Mouse (Mus musculus) frontal cortex, postnatal 25 days (tissue): ENCODE measurements around the gene Tfeb.

Source experiments
- DNase-seq, 2 experiments: peaks; one replicate each; pipeline ENCODE4 v3.0.0; 2022; ENCODE audit warnings: low spot score in 2 of 2

Tfeb gene

DNA sequence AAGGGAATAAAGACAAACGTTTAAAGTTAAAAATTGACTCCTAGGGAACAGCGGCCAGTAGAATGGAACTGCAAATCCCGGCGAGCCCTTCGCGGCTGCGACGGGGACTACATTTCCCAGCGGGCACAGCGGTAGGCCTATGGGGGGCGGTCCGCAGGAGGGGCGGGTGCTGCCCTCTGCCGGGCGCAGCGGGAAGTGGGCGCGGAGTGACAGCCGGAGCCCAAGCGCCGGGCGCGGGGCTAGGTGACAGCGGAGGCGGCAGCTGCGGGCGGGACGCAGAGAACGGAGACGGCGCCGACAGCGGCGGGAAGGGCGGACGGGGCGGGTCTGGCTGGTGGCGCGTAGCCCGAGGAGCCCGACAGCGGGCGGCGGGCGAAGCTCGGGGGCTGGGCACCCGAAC, at the start of gene Tfeb:
Gene Tfeb, plus strand, starts transcription at position 175 of the 400 bp plus-strand sequence.
- DNase-seq = peak; percentile 95 to 98

- peak; percentile 91 to 95 for DNase-seq
Observed at GRCm38 (mm10) chr17:47687409-47688343, 49.2 kb upstream of the Tfeb start.

- no peak for DNase-seq
Observed at GRCm38 (mm10) chr17:47688344-47688607, 48.6 kb upstream of the Tfeb start, which contains the start of gene Tomm6. Gene Tomm6 (minus strand): TSS chr17:47688386.

GRCm38 (mm10) chr17:47688608-47689575, 47.9 kb upstream of the Tfeb start, which contains the start of gene Frs3:
Gene Frs3 (plus strand): TSS chr17:47689030.
- peak; percentile 61 to 68 for DNase-seq

DNA sequence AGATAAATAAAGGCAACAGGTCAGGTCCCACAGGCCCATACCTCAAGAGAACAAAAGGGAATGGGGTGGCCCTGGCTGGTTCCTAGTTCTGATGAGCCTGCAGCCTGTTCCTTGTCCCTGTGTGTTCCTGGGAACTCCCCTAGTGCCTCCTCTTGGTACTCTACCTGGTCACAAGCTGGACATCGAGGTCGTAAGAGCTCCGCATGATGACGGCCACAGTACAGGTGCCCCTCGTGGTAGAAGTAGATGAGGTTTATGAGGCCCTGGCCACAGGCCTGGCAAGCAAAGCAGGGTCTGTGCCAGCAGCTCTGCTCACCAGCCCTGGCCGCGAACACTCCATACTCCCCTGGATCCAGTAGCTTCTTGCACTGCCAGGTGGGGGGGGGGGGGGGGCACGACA, 46.9 kb upstream of the Tfeb start:
- no peak for DNase-seq

DNA sequence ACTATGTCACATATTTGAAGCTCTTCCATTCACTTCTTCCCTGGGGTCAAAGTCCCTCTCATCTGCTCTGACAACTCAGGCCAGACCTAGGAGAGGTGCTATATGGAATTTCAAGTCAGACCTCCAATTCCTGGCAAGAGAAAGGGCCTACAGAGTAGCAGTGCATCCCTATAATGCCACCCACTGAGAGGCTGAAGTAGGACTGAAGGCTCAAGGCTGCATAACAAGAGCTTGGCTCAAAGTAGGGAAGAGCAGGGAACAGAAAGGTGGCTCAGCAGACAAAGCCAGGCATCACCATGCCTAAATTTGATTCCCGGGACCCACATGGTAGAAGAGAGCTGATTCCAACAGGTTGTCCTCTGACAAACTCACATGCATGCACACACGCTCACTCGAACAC, 45.2 kb upstream of the Tfeb start:
- DNase-seq = no peak

DNA sequence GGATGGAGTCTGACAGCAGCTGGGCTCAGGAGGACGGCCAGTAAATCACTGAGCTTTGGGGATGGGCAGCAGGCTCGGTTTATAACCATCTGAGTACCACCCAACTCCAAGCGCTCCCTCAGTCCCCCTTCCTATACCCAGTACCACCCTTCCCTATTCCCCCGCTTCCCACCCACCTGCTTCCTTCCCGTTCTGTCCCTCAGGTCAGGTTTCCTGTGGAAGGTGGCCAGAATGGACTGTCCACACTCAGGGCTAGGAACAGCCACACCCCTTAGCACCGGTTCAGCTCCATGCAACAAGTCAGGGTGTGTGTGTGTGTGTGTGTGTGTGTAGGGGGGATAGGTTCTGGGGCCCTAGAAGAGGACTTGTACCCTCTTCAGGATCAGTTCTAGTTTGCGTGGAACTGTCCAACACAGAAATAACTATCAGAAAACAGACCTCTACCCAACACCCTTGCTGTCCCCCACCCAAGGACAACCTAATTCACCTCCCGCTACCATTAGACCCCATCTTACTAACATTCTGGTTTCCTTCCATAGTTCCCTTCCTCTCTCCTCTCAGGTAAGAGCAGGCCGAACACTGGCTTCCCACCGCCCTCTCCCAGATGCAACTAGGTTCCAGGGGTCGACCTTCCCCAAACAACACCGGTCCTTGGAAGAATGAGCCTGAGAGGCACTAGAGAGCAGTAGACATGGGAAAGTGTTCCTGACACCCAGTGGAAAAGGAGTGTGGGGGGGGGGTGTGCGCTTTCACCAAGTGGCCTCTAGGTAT, 43.0 kb upstream of the Tfeb start:
- no peak for DNase-seq

- no peak for DNase-seq
Observed at GRCm38 (mm10) chr17:47694442-47694502, 42.6 kb upstream of the Tfeb start, which contains the start of gene Gm21981. Gene Gm21981 (minus strand): TSS chr17:47694455.

GRCm38 (mm10) chr17:47694503-47695336, 42.1 kb upstream of the Tfeb start, which contains the start of gene Prickle4:
Gene Prickle4 (minus strand): TSS chr17:47694736.
- peak; percentile 92 to 96 for DNase-seq

DNA sequence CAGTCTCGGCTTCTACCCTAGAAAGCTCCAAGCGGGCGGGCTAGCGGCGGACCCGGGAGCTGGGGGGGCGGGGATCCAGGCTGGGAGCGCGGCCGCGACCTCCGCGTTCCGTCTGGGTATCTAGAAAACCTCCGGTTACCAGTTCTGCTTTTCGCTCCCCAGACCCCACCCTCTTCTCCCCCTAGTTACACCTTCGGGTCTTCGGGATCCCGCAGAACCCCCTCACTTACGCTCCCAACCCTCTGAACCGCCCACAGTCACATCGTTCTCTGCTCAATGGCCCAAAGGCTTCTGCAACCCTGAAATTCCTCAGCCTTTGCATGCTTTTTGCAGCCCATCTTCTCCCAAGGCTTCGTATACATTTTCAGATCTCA, 41.5 kb upstream of the Tfeb start:
- no peak for DNase-seq

DNA sequence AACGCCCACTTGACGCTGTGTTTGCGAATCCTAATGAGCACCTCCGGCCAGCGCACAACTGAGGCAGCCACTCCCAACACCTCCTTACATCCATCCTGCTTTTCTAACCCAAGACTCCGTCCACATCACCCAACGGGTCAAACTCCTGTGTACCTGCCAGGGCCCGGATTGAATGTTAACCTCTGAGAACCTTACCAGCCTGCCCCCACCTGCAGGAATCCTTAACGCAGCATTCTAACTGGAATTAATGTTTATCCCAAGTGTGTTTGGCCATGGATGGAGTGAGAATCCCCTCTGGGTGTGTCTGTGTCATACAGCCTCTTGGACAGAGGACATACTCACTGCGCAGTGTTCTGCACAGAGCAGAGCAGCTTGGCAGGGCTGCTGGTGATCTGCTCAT, 38.7 kb upstream of the Tfeb start:
- DNase-seq = no peak

DNA sequence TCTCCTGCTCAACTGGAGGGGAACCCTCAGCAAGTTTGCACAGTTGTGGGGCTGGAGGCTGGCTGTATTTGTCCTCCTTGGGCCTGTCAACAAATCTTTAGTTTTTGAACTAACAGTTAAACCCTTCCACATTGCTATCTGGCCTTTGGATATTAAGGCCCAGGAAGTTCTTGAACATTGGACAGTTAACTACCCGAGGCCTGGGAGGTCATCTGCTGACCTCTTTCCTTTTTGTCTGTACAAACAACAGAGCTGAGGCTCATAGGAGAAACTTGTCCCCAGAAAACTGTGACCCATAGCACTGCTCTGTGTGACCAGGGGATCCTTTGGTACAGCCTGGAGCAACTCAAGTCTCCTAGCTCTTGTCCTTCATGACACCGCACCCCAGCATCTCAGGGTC, 37.8 kb upstream of the Tfeb start:
- DNase-seq = no peak

DNA sequence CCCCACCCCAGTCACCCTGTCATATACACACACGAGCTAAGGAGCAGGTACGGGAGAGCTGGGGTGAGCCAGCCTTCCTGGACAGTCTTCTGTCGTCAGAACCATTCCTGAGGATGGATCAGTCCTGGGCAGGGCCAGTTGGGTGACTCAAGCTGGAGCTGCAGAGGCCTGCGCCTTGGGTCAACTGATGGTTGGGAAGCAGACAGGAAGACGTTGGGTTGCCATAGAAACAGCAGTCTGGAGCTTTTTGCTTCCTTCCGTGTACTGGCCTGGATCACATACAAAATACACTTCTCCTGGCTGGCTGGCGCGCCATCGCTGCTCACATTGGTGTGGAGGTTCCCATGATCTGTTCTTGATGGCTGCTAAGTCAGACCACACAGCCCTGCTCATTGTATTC, 35.0 kb upstream of the Tfeb start:
- DNase-seq = no peak

- DNase-seq = no peak
Observed at GRCm38 (mm10) chr17:47702548-47703345, 34.1 kb upstream of the Tfeb start.

DNA sequence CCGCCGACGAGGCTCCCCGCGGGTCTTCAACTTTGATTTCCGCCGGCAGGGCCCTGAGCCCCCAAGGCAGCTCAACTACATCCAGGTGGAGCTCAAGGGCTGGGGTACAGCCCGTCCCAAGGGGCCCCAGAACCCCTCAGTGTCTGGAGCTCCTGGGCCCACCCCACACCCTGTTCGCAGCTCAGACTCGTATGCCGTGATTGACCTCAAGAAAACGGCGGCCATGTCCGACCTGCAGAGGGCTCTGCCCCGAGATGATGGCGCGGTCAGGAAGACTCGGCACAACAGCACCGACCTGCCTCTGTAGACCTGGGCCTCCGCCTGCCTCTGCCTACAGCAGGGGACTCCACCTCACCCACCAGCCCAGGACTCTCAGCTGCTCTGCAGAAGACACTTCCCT, 33.3 kb upstream of the Tfeb start:
- DNase-seq = no peak

DNA sequence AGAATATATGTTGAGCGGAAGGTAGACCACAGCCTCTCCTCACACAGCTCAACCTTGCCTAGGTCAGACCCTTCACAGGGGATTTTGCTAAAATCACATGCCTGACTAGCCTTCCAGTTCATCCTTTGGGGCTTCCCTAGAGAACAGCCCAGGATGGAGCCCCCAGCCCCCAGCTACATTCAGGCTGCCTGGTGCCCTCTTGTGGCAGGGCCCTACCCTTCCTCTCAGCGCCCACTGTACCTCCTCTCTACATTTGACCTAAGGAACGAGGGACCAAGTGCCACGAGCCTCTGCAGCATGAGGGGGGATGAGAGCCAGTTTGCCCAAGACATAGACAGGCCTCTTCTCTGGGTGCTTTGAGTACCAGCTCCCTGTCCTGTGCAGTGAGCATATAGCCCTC, 32.1 kb upstream of the Tfeb start:
- DNase-seq = no peak

DNA sequence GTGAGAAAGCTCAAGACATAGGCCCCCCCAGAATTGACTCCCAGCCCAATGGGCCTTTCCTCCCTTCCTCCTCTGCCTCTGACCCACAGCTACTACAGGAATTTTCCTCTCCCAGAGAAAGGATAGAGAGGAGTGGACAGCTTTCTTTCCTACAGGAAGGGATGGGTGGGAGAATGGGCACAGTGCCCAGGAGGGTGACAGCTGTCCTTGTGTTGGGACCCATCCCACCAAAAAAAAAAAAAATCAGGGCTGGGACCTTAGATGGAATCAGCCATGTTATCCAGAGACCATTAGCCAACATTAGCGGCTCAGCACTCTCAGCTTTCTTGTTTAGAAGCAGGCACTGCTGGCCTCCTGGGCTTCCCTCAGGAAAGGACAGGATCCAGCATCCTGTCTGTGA, 30.6 kb upstream of the Tfeb start:
- no peak for DNase-seq

- DNase-seq = no peak
Observed at GRCm38 (mm10) chr17:47707961-47708360, 28.9 kb upstream of the Tfeb start.

- no peak for DNase-seq
Observed at GRCm38 (mm10) chr17:47708972-47709371, 27.9 kb upstream of the Tfeb start.

- DNase-seq = no peak
Observed at GRCm38 (mm10) chr17:47710036-47710435, 26.8 kb upstream of the Tfeb start.

GRCm38 (mm10) chr17:47711883-47712282, 24.9 kb upstream of the Tfeb start:
- no peak for DNase-seq
